Mouse (Mus musculus): ENCODE results near the gene Agpat1.

The Agpat1 gene

GRCm38 (mm10) chr17:34655160-34655559 is 51.1 kb downstream of the Agpat1 start:
- peak; percentile 74 for DNase-seq

GRCm38 (mm10) chr17:34655581-34655991 is 51.5 kb downstream of the Agpat1 start:
- peak; percentile 92 for DNase-seq

GRCm38 (mm10) chr17:34656666-34657065 is 52.6 kb downstream of the Agpat1 start:
- DNase-seq: no peak

- no peak for DNase-seq
Observed at GRCm38 (mm10) chr17:34657271-34657670, 53.2 kb downstream of the Agpat1 start.

GRCm38 (mm10) chr17:34658145-34658544 is 54.1 kb downstream of the Agpat1 start:
- DNase-seq: no peak

- DNase-seq: no peak
Observed at GRCm38 (mm10) chr17:34658591-34658990, 54.5 kb downstream of the Agpat1 start.

GRCm38 (mm10) chr17:34659181-34659896 is 55.3 kb downstream of the Agpat1 start:
- peak; percentile 55 for DNase-seq

GRCm38 (mm10) chr17:34659897-34660214 is 55.8 kb downstream of the Agpat1 start:
- DNase-seq: no peak

- DNase-seq: no peak
Observed at GRCm38 (mm10) chr17:34660259-34660820, 56.3 kb downstream of the Agpat1 start.

- peak; percentile 81 for DNase-seq
Observed at GRCm38 (mm10) chr17:34661121-34661591, 57.1 kb downstream of the Agpat1 start.

- DNase-seq: no peak
Observed at GRCm38 (mm10) chr17:34662468-34662867, 58.4 kb downstream of the Agpat1 start.

GRCm38 (mm10) chr17:34662978-34663377 is 58.9 kb downstream of the Agpat1 start:
- DNase-seq: no peak

All from kidney, postnatal 10 days (tissue).